Comparison of ENCODE assay signal across 13 mouse cellular contexts in the genomic region with DNA sequence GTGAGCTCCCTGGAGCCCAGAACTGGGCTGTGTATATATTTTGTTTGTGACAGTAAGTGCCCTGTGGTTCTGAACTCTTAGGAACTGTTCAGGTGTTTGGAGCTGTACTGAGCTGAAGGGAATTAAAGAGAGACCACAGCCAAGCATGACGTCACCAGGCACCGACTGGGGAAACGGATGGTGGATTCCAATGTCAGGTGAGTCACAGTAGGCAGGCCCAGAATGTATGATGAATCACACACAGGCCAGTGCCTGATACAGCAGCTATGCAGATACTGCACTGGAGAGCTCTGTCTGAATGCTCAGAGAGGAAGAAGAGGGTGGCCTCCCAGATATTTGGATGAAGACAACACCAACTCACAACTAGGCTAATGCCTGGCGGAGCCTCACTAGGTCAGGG. TPM values are rescaled to one million over a fixed set of nuclear protein-coding genes. Genes with fewer than 3 reads are reported as not detected.
DNase-seq lines count a peak whose midpoint lies in the region; ATAC-seq lines count a peak whose summit lies in the region.
"Had no signal": no experiment of that assay in that cellular context is flagged by ENCODE, and none has a peak within 500 bp of the region (broad histone marks: within the 10 kb centered on the region; RNA-seq: fewer than 3 reads in every experiment).

No protein-coding gene starts in this region.

- peak; percentile 6 to 19 for DNase-seq in heart, adult 18-20 months
- no peak for DNase-seq in heart, adult 9 months (ENCODE audit: low spot score in 2 of 2)
- DNase-seq in ovary, adult 18-20 months (ENCODE audit: low spot score): peak; percentile 18
- DNase-seq in ovary, postnatal 36 days (ENCODE audit: low spot score): no peak
- DNase-seq in cerebellum, postnatal 25 days: peak; percentile 9 to 49
- DNase-seq in telencephalon, adult 2 months (ENCODE audit: low read depth, low spot score): peak; percentile 18
- no peak for DNase-seq in liver, embryonic 11.5 days (ENCODE audit: low spot score)
- no peak for DNase-seq in gastrocnemius, postnatal 10 days
- DNase-seq: kidney, adult 11 months; thymus, postnatal 36 days had no signal

- ATAC-seq in liver, embryonic 11.5 days (replicated peaks; ENCODE audit: low FRiP score): no peak
- ATAC-seq: forebrain, embryonic 16.5 days had no signal

- no peak overlapping the region for H3K9ac ChIP-seq in liver, embryonic 11.5 days (ENCODE audit: low read depth, low read length)
- H3K9ac ChIP-seq: lung, embryonic 15.5 days; neural tube, embryonic 13.5 days had no signal

- H3K4me3 ChIP-seq in liver, embryonic 11.5 days (ENCODE audit: low read depth, low read length): no peak overlapping the region
- H3K4me3 ChIP-seq: lung, embryonic 15.5 days; neural tube, embryonic 13.5 days had no signal

- no peak overlapping the region for H3K4me2 ChIP-seq in liver, embryonic 11.5 days
- H3K4me2 ChIP-seq: lung, embryonic 15.5 days; neural tube, embryonic 13.5 days had no signal

- WGBS in liver, embryonic 11.5 days: 72% methylated on average over 4 of the region's 4 CpGs

- H3K27ac ChIP-seq in liver, embryonic 11.5 days (ENCODE audit: low read depth, low read length): no peak overlapping the region
- H3K27ac ChIP-seq: lung, embryonic 15.5 days; neural tube, embryonic 13.5 days had no signal

- no peaks in the 10 kb centered on the region for H3K9me3 ChIP-seq in liver, embryonic 11.5 days (ENCODE audit: control insufficient read depth, low read length)
- H3K9me3 ChIP-seq: lung, embryonic 15.5 days had no signal

- no peaks in the 10 kb centered on the region for H3K27me3 ChIP-seq in liver, embryonic 11.5 days (replicated peaks; ENCODE audit: control insufficient read depth, insufficient read depth, low read length)
- H3K27me3 ChIP-seq: lung, embryonic 15.5 days; neural tube, embryonic 13.5 days had no signal

- H3K36me3 ChIP-seq in liver, embryonic 11.5 days (ENCODE audit: control insufficient read depth, insufficient read depth, low read length): no peaks in the 10 kb centered on the region
- H3K36me3 ChIP-seq: lung, embryonic 15.5 days; neural tube, embryonic 13.5 days had no signal

- H3K4me1 ChIP-seq in liver, embryonic 11.5 days (replicated peaks; ENCODE audit: control insufficient read depth, insufficient read depth, low read length): no peaks in the 10 kb centered on the region
- H3K4me1 ChIP-seq: lung, embryonic 15.5 days; neural tube, embryonic 13.5 days had no signal

RNA-seq across cellular contexts. Expression of a gene that starts 46.6 kb away (rescaled TPM):
- 10 to 100 TPM; 28.6 to 28.7 TPM for total RNA-seq in heart, adult 18-20 months (2021)
- 188 and 198 TPM in 2 replicates for polyA plus RNA-seq in liver, embryonic 11.5 days (2014; fragmentation: Nextera tagmentation; extraction: Ambion mirVana)
- total RNA-seq in gastrocnemius, postnatal 10 days (2021): 10 to 100 TPM; 23.8 to 30.4 TPM

RNA-seq across cellular contexts. Expression of a gene that starts 52.2 kb away (rescaled TPM):
- 10 to 100 TPM; 41.2 to 48.5 TPM for total RNA-seq in heart, adult 18-20 months (2021)
- 741 and 785 TPM in 2 replicates for polyA plus RNA-seq in liver, embryonic 11.5 days (2014; fragmentation: Nextera tagmentation; extraction: Ambion mirVana)
- total RNA-seq in gastrocnemius, postnatal 10 days (2021): 10 to 100 TPM; 60.0 to 71.1 TPM

Comparison
In these comparisons a context has a peak if more than half of its experiments do, and no peak if none do; other contexts are left out.
1. DNase-seq: peak in heart, adult 18-20 months (2 of 2), ovary, adult 18-20 months (single experiment), cerebellum, postnatal 25 days (2 of 2) and telencephalon, adult 2 months (single experiment); none in heart, adult 9 months (0 of 2), ovary, postnatal 36 days (single experiment), liver, embryonic 11.5 days (single experiment) and gastrocnemius, postnatal 10 days (single experiment).